In genomic region chr14:34684989-34685388, GRCm38 (mm10) we compare ENCODE assay signal across 16 mouse cellular contexts.
"Had no signal": no experiment of that assay in that cellular context is flagged by ENCODE, and none has a peak within 500 bp of the region (broad histone marks: within the 10 kb centered on the region; RNA-seq: fewer than 3 reads in every experiment).

No protein-coding gene starts in this region.

- H3K36me3 ChIP-seq: midbrain, embryonic 15.5 days had no signal

- H3K9ac ChIP-seq: kidney, embryonic 15.5 days; midbrain, embryonic 15.5 days; neural tube, embryonic 12.5 days had no signal

- H3K27me3 ChIP-seq: kidney, embryonic 15.5 days; midbrain, embryonic 15.5 days; neural tube, embryonic 12.5 days had no signal

- H3K4me2 ChIP-seq: kidney, embryonic 15.5 days; midbrain, embryonic 11.5 days; midbrain, embryonic 15.5 days; neural tube, embryonic 12.5 days had no signal

- DNase-seq: kidney, adult 11 months; kidney, postnatal 14 days; lung, adult 2 months; lung, postnatal 36 days; retina, postnatal 1 day; right cerebral cortex, postnatal 4 days; spleen, adult 18-20 months; thymus, adult 18-20 months; thymus, postnatal 14 days had no signal

- H3K9me3 ChIP-seq: kidney, embryonic 15.5 days; limb, embryonic 10.5 days; midbrain, embryonic 15.5 days; neural tube, embryonic 12.5 days had no signal

- ATAC-seq: lung, postnatal 0 days; midbrain, embryonic 15.5 days had no signal

- H3K27ac ChIP-seq: kidney, embryonic 15.5 days; left cerebral cortex, adult 2 months; limb, embryonic 10.5 days; midbrain, embryonic 15.5 days; neural tube, embryonic 12.5 days had no signal

- H3K4me1 ChIP-seq: kidney, embryonic 15.5 days; limb, embryonic 10.5 days; midbrain, embryonic 15.5 days; neural tube, embryonic 12.5 days had no signal

- H3K4me3 ChIP-seq: kidney, embryonic 15.5 days; left cerebral cortex, adult 2 months; limb, embryonic 10.5 days; midbrain, embryonic 15.5 days; neural tube, embryonic 12.5 days had no signal
